14 mouse cellular contexts compared by ENCODE assay signal in genomic region chr4:151222635-151223034, GRCm38 (mm10).
DNase-seq lines count a peak whose midpoint lies in the region; ATAC-seq and TF ChIP-seq lines count a peak whose summit lies in the region.
"Had no signal": no experiment of that assay in that cellular context is flagged by ENCODE, and none has a peak within 500 bp of the region (broad histone marks: within the 10 kb centered on the region; RNA-seq: fewer than 3 reads in every experiment).

No protein-coding gene starts in this region.

- no peak overlapping the region for H3K4me3 ChIP-seq in intestine, embryonic 15.5 days (replicated peaks)
- H3K4me3 ChIP-seq in intestine, postnatal 0 days (ENCODE audit: low read depth, low read length) = no peak overlapping the region
- no peak overlapping the region for H3K4me3 ChIP-seq in hindbrain, embryonic 11.5 days (ENCODE audit: low read depth, low read length)
- no peak overlapping the region for H3K4me3 ChIP-seq in midbrain, embryonic 13.5 days (replicated peaks)
- H3K4me3 ChIP-seq: heart, embryonic 13.5 days had no signal

- WGBS in intestine, embryonic 15.5 days = 35% methylated on average over 10 of the region's 10 CpGs
- 45% methylated on average over 10 of the region's 10 CpGs for WGBS in intestine, postnatal 0 days
- 20% methylated on average over 10 of the region's 10 CpGs for WGBS in hindbrain, embryonic 11.5 days
- WGBS in midbrain, embryonic 13.5 days = 9% methylated on average over 10 of the region's 10 CpGs

- no peak for TF ChIP-seq POLR2A in brain, embryonic 14.5 days (IDR thresholded peaks at IDR 0.05; ENCODE audit: borderline replicate concordance, extremely low read depth, insufficient read depth, insufficient read length, poor library complexity, severe bottlenecking)

- TF ChIP-seq CTCF in intestine, postnatal 0 days (IDR thresholded peaks at IDR 0.05; ENCODE audit: low read depth) = no peak
- TF ChIP-seq CTCF in brain, embryonic 14.5 days (IDR thresholded peaks at IDR 0.05; ENCODE audit: borderline replicate concordance, extremely low read depth, insufficient read depth, insufficient read length) = no peak

- H3K9ac ChIP-seq in intestine, embryonic 15.5 days = no peak overlapping the region
- no peak overlapping the region for H3K9ac ChIP-seq in intestine, postnatal 0 days (ENCODE audit: low read depth, low read length)
- 0 out of 2 replicates have a peak overlapping the region, but pooled peaks have one; percentile 31 for H3K9ac ChIP-seq in hindbrain, embryonic 11.5 days (ENCODE audit: low read depth, low read length)
- H3K9ac ChIP-seq in midbrain, embryonic 13.5 days (replicated peaks) = no peak overlapping the region; the same call in 1 of the 2 replicates
- H3K9ac ChIP-seq: heart, embryonic 13.5 days had no signal

- no peak overlapping the region for H3K4me2 ChIP-seq in intestine, embryonic 15.5 days (replicated peaks)
- no peak overlapping the region for H3K4me2 ChIP-seq in intestine, postnatal 0 days (replicated peaks; ENCODE audit: low read depth)
- no peak overlapping the region for H3K4me2 ChIP-seq in hindbrain, embryonic 11.5 days (replicated peaks; ENCODE audit: low read depth, low read length)
- no peak overlapping the region for H3K4me2 ChIP-seq in midbrain, embryonic 13.5 days (replicated peaks)
- H3K4me2 ChIP-seq: heart, embryonic 13.5 days had no signal

- H3K36me3 ChIP-seq in intestine, embryonic 15.5 days = no peaks in the 10 kb centered on the region
- H3K36me3 ChIP-seq in intestine, postnatal 0 days (ENCODE audit: control insufficient read depth, insufficient read depth) = no peaks in the 10 kb centered on the region
- H3K36me3 ChIP-seq in hindbrain, embryonic 11.5 days (ENCODE audit: control insufficient read depth, insufficient read depth, low read length) = no peaks in the 10 kb centered on the region
- H3K36me3 ChIP-seq in midbrain, embryonic 13.5 days = no peaks in the 10 kb centered on the region
- H3K36me3 ChIP-seq: heart, embryonic 13.5 days had no signal

- no peak overlapping the region for H3K27ac ChIP-seq in intestine, embryonic 15.5 days
- H3K27ac ChIP-seq in intestine, postnatal 0 days (ENCODE audit: low read depth, low read length) = no peak overlapping the region
- 0 out of 2 replicates have a peak overlapping the region, but pooled peaks have one; percentile 30 for H3K27ac ChIP-seq in hindbrain, embryonic 11.5 days (ENCODE audit: low read depth, low read length)
- peak overlapping the region; percentile 84 for H3K27ac ChIP-seq in midbrain, embryonic 13.5 days
- H3K27ac ChIP-seq: heart, embryonic 13.5 days; macrophage had no signal

- peak; percentile 79 for DNase-seq in brain, embryonic 14.5 days (ENCODE audit: low read depth)
- no peak for DNase-seq in hindbrain, embryonic 11.5 days (ENCODE audit: low spot score)
- no peak for DNase-seq in thymus, postnatal 25 days
- DNase-seq in urinary bladder, adult 2 months (ENCODE audit: low spot score) = no peak
- DNase-seq in thymus, postnatal 36 days = no peak
- DNase-seq: adrenal gland, postnatal 25 days; gastrocnemius, postnatal 25 days; kidney, postnatal 14 days; right cerebral cortex, postnatal 14 days had no signal

- no peaks in the 10 kb centered on the region for H3K9me3 ChIP-seq in intestine, embryonic 15.5 days
- H3K9me3 ChIP-seq in intestine, postnatal 0 days (ENCODE audit: control insufficient read depth) = no peaks in the 10 kb centered on the region
- no peaks in the 10 kb centered on the region for H3K9me3 ChIP-seq in hindbrain, embryonic 11.5 days (ENCODE audit: control insufficient read depth, low read length)
- H3K9me3 ChIP-seq in midbrain, embryonic 13.5 days = no peaks in the 10 kb centered on the region
- H3K9me3 ChIP-seq: heart, embryonic 13.5 days had no signal

- ATAC-seq in intestine, embryonic 15.5 days = peak; percentile 11; the same call in 1 of the 2 replicates
- no peak for ATAC-seq in intestine, postnatal 0 days
- no peak for ATAC-seq in hindbrain, embryonic 11.5 days (ENCODE audit: low FRiP score)
- ATAC-seq in midbrain, embryonic 13.5 days = peak; percentile 68

- H3K27me3 ChIP-seq in intestine, embryonic 15.5 days (replicated peaks) = 0 out of 2 replicates have a peak, but pooled peaks cover 3% of the 10 kb centered on the region
- no peaks in the 10 kb centered on the region for H3K27me3 ChIP-seq in intestine, postnatal 0 days (replicated peaks; ENCODE audit: control insufficient read depth, insufficient read depth, low read length)
- H3K27me3 ChIP-seq in hindbrain, embryonic 11.5 days (ENCODE audit: control insufficient read depth, insufficient read depth, low read length) = no peaks in the 10 kb centered on the region; the same call in 1 of the 2 replicates
- H3K27me3 ChIP-seq in midbrain, embryonic 13.5 days = peaks cover 4% of the 10 kb centered on the region; the same call in 1 of the 2 replicates

- H3K4me1 ChIP-seq in intestine, embryonic 15.5 days (replicated peaks) = peaks cover 20% of the 10 kb centered on the region
- H3K4me1 ChIP-seq in intestine, postnatal 0 days (replicated peaks; ENCODE audit: control insufficient read depth, insufficient read depth, low read length) = no peaks in the 10 kb centered on the region
- H3K4me1 ChIP-seq in hindbrain, embryonic 11.5 days (replicated peaks; ENCODE audit: control insufficient read depth, insufficient read depth, low read length) = peaks cover 8% of the 10 kb centered on the region; the same call in 1 of the 2 replicates
- H3K4me1 ChIP-seq in midbrain, embryonic 13.5 days (replicated peaks) = peaks cover 35% of the 10 kb centered on the region

Comparison
In these comparisons a context has a peak if more than half of its experiments do, and no peak if none do; other contexts are left out.
1. ATAC-seq: peak in intestine, embryonic 15.5 days (single experiment) and midbrain, embryonic 13.5 days (single experiment); none in intestine, postnatal 0 days (single experiment) and hindbrain, embryonic 11.5 days (single experiment).
2. H3K27ac ChIP-seq: peak in hindbrain, embryonic 11.5 days (single experiment) and midbrain, embryonic 13.5 days (single experiment); none in intestine, embryonic 15.5 days (single experiment) and intestine, postnatal 0 days (single experiment).